Mouse (Mus musculus) telencephalon, adult 2 months (tissue): ENCODE measurements around the gene Il1rn.

ENCODE experiments used
- DNase-seq: peaks from one replicate; pipeline ENCODE4 v3.0.0-alpha.2; 2011; ENCODE audit warnings: low read depth, low spot score

Gene Il1rn

DNA sequence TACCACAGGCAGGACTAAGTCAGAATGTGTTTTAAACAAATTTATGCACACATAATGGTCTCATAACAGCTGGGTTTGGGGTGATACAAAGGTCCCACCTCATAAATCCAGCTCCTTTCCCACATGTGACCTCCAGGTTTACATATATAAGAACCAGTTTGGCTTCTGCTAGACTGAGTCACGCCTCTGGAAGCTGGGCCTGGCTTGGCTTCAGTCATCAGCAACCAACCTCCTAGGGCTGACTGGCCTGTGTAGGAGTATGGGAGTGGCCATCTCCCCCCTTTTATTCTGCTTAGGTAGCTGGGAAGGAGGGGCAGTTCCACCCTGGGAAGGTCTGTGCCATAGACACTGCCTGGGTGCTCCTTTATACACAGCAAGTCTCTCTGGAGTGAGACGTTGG lies at the start of gene Il1rn:
Il1rn (plus strand) TSS at position 309 of the 400 bp plus-strand sequence.
- no peak for DNase-seq

DNA sequence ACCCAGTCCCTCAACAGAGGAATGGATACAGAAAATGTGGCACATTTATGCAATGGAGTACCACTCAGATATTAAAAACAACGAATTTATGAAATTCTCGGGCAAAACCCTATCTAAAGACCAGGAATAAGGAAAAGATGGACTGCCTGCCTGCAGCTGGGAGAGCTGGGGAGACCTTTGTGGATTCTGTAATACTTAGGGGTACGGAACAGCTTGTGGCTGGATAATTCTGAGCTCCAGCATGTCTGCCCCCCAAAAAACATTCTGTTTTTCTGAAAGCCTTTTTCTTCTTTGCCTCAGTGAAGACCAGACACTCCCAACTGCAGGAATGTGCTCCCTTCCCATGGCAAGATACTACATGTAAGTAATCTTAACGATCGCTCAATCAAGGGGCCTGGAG lies 45.8 kb upstream of the Il1rn start, which contains the start of gene Il1f10:
Il1f10 (plus strand) TSS at position 301 of the 400 bp plus-strand sequence.
- no peak for DNase-seq

DNA sequence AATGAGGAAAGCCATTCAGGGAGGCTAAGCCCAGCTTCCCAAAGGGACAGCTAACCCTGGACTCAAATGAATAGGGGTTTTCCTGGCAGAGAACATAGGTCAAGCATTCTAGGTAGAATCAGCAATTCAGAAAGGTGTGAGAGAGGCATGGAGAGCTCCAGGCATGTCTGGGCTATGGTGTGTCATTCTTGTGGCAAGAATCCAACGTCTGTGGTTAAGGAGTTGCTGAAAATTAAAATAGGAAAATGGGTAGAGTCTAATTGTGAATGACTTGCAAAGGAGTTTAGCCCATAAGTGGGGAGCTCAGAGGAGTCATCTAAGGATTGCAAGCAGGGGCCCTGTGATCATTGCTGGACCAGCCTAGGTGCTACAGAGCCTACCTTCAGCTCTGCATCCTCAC lies 42.0 kb upstream of the Il1rn start:
- no peak for DNase-seq

DNA sequence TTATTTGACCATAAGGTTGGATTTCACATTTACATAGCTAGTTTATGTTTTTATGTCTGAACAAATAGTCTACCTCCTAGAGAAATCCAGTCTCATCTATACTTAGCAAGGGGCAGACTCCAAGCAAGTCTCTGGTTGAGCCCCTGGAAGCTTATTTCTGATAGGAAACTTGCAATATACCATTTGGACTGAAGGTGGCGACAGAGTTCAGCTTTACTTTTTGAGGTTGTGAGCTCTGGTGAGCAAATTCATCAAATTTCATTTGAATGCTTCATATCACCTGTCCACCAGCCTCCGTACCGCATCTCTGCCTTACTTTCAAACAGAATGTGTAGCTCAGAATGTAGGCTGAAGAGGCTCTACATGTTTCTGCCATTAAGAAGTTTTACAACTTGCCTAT lies 39.8 kb upstream of the Il1rn start:
- peak; percentile 21 for DNase-seq

DNA sequence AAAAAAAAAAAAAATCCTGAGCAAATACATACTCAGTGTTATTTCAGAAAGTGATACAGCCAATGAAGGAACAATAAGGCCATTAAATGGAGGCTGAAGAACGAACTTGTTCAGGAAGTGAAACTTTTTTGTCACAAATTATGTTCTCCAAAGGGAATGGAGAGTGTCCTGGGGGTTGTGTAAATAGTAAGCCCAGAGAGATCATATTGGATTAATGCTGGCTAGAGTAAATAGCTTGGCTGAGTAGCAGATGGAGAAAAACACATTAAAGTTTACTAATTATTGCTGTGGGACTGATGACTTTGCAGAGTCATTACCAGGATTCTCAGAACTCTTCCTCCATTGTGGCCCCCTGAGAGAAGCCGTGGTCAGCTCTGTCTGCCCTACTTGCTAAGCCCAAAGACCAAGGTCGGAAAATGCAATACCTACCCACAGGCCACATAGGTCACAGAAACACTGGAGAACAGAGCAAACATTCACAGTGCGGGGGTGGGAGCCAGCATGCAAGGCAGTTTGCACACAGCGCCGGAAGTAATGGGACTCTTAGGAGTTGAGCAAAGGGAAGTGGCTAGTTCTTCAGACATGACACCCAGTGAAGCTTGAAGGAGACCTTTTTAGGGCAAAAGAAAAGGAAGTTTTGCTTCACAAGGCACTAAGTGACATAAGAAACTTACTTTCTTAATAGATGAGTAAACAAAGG lies 25.2 kb upstream of the Il1rn start:
- DNase-seq = no peak

DNA sequence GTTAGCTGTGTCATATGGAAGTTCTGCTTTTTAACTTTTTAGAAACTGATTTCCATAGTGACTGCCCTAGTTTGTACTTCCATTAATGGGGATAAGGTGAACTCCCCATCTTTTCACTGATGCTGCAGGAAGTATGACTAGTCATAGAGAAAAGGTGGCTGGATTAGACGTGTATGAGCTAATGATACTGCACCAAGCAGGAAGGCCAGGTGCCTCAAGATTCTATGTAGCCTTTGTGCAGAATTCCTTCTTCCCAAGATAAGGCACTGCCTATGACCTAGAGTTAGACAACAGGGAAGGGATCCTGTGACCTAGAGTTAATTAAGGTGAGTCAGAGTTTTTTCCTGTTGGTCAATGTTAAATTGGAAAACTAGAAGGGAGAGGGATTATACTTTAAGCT lies 19.7 kb upstream of the Il1rn start:
- no peak for DNase-seq

DNA sequence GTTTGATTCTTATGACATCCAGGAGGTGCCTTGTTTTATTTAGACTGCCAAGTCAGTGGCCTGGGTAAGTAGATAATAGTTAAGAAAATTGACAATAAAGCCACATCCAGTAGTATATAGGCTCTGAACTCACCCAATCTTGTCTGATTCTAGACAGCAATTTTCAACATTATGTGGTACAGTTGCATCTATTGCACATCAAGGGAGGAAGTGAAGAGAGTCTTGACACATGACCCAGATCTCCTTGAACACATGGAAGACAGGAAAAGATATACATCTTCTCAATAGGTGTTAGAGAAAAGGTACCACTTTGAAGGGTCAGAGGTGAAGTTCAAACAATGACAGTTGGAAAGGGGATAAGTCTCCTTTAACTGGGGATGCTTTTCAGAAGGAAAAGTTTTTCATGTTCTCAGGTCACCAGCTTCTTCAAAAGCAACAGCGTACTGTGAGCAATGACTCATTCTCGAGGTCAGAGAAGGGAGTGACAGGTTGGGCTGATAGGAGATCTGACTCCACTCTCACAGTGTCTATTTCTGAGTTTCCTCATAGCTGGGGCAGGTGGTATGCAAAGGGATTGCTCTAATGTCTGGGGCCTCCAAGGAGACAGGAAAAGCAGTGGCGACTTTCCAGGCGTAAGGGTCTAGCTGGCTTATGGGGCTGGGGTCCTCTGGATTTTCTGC lies 18.6 kb upstream of the Il1rn start:
- DNase-seq = no peak

DNA sequence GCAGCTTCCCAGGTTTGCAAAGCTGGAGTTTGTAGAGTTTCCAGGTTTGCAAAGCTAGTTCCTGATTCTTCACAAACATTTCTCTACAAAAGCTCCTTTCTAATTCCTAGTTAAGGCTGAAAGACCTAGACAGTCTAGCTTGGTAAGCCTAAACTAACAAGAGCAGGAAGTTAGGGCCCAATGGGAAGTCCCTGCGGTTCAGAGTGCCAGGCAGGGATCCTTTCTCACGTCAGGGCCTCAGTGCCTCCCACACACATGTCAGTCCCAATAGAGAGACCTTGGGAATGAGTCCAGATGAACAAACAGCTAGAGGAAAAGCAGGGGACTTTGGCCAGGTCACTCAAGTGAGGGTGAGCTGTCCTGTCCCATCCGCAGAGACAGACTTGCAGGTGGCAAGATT lies 1.3 kb upstream of the Il1rn start:
- no peak for DNase-seq

DNA sequence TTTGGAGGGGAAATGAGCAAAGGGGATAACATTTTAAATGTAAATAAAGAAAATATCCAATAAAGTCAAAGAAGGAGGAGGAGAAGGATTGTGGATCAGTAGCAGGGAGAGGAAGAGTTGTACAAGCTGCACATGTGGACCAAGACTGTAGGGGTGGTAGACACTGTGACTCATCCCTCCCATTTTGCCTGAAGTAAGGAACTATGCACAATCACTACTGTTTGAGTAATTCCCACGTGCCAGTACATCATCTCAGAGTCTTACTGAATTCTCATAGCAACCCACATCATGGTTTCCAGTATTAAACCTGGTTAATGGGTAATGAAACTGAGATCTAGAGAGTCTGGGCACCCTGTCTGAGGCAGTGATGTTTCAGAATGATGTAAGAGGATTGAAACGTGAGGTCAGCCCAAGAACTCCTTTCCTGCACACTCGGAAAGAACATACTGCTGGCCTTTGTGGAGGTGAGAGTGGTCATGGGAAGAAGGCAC lies 4.8 kb downstream of the Il1rn start:
- no peak for DNase-seq

DNA sequence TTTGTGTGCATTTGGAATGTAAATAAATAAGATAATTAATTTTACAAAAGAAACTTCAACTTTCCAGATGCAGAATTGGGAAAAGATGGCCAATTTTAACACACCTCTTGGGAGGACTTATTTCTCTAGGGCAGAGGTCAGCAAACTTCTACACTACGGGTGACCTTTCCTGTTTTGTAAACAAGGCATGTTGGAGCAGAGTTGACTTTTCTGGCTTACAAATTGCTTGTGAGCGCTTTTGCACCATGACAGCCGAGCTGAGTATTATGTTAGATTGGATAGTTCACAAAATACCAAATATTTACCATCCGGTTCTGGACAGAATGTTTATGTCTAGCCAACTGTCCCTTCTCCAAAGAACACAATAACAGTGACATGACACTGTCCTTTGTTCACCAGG lies 8.0 kb downstream of the Il1rn start:
- no peak for DNase-seq

DNA sequence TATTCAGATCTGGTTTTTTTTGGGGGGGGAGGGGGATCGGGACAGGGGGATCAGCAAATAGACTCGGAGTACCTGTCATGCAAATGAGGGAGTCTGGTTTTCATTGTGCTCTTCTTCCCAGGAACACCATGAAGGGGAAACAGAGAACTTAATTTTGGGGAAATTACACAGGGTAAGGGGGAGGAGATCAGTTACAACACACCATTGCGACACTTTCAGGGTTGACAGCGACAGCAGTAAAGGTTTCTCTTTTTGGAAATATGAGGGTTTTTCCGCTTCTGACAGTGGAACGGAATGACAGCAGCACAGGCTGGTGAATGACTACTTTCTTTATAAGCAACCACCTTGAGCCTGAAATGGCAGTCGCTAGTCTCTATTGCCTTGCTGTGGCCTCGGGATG lies 8.4 kb downstream of the Il1rn start:
- no peak for DNase-seq

DNA sequence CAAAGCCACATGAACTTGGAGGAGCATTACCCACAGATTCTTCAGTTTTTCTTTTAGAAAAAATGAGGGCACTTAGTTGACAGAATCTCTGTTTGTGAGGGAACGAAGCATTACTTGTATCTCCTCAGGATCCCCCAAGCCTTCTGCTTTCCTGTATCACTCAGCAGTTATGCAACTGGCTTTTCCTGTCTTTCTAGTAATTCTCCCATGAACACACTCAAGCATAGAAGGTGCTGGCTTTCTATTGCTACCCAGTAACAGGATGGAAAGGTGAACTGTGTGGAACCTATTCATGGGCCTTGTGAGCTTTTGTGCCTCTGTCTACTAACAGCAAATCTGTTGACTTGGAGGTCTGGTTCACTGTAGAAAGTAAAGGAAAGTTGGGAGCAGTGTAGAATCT lies 11.3 kb downstream of the Il1rn start:
- no peak for DNase-seq

DNA sequence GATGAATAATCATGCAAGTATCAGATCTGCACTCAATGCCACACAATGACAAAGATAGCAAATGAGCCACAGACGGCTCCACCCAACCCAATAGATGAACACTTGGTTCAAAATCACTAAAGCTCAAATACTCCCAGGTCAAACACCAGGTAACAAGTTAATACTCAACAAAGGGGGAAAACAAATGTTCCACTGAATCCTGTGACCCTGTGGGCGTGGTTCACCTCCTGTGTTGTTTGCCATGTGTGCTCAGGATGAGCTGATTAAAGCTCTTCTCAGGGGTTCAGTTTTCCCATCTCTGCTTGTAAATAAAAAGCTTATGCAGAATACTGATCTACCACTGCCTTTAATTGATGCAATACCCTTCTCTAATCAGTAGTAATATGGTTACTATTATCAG lies 14.5 kb downstream of the Il1rn start:
- DNase-seq = no peak

DNA sequence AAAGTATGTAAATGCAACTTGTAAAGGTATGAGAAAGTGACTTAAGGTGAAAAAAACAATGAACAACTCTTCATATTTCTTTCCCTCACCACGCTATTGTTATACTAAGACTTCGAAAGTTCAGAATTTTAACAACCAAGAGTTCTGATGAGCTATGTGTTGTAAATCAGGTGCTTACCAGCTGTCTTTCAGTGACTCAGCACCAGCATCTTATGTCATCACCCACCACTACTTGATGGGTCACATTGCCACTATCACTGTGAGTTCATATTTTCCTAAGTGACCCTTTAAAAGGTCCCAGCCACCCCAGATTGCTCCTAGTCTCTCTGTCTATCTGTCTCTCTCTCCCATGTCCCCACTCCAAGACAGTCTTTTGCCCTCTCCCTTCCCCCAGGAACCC lies 16.4 kb downstream of the Il1rn start:
- DNase-seq = no peak

DNA sequence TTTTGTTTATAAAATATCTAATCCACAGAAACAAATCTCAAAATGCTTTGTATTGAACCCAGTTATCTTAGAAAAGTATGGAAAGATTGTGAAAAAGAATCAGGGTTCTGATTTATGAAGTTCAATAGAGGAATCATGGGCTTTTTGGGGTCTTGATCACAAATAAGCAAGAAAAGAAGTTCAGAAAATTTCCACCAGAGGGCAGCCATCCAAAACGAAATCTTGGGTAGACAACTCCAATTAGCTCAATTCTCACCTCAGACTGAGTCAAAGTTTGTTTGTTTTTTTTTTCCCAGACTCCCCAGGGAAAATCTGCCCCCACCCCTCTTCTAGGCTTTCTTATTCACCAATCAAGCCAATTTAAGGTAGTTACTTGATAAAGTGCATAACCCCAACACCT lies 21.0 kb downstream of the Il1rn start:
- no peak for DNase-seq

DNA sequence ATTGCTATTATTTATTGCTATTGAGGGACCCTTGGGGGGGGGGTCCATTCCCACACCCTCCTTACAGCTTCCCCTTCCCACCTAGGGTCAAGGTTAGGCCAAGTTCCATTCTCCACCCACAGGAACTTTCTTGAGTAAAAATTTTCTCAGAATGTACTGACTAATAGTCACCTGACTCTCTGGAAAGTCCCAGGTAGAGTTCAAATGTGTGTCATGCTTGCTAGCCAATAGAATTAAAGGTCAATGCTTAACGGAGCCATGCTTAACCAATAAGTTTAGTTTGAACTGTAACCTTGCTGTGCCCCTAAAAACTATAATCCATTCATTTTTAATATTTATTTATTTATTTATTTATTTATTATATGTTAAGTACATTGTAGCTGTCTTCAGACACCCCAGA lies 22.7 kb downstream of the Il1rn start:
- no peak for DNase-seq

DNA sequence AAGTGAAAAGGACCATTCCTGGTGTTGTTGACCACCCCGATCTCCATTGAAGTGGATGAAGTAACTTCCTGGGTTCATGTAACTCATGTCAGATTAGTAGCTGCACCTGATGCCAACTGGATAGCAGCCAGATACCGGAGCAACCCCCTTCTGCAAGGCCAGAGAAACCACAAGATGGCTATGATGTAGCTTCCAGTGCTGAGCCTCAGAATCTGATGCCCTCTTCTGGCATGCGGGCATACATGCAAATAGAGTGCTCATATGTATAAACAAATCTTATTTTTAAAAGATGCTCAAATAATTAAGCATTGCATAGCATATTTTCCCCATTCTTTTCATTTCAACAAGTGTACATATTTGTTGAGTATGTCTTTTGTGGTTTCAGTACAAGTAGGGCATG lies 27.2 kb downstream of the Il1rn start:
- DNase-seq = no peak

DNA sequence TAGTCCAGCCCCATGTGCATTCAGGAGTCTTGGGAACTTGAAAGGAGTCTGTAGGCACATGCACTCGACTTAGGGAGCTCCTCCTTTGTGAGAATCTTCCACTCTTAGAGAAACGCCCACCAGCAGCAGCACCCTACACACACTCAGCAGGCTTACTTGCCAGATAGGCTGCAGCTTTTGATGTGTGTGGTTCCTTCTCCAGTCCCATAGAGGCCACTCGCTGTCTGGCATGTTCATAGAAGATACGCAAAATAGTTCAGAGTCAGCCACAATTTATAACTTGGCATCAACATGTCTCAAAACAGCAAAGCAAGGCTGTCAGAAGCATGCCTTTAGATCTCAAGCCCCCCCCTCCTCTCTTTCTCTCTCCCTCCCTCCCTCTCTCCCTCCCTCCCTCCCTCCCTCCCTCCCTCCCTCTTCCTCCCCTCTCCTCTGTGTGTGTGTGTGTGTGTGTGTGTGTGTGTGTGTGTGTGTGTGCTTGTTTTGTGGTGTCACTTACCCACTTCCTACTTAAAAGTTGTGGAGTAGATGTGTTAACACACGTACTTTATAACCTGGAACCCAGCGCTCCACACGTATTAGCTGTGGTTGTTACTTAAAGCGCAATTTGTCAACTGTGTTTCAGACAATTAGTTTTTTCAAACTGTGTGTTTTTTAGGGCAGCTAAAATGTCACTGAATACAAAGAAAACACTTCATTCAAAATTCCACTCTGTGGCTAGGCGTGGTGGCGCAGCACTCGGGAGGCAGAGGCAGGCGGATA lies 29.7 kb downstream of the Il1rn start:
- DNase-seq = no peak

DNA sequence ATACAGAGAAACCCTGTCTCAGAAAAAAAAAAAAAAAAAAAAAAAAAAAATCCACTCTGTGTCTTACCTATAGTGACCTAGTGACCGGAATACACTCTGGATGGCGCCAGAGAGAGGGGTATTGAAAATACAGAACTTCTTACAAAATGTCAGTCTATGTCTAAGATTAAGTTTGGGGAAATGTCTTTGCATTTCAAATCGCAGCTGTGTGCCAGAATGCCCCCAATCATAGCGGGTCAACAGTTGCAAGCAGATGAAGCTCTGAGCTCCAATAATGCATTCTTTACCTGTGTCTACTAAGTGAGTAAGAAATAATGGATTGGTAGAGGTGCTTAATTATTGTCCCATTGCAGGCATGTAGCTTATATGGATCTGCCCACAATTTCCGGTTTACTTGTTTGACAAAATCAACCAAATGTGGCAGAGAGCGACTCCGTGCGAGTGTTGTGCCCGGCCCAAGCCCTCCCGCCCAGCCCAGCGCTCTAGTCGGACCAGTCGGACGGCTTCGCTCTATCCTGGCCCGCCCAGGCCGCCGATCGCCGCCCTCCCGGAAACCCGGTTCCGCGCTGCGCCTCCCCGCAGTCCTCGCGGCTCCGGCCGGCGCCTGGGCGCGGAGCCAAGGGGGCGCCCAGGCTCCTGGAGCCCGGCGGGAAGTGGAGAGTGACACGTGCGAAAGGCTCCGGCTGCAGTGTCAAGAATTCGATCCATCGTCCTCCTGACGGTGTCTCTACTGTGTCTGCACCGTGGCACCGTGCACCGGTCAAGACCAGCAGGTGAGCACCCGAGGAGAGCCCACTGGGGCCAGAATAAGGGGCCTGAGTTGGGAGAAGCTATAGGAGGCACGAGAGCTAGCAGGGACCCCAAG lies 30.6 kb downstream of the Il1rn start, which contains the start of gene Psd4:
Psd4 (plus strand) TSS at position 551 of the 865 bp plus-strand sequence.
- DNase-seq = no peak

DNA sequence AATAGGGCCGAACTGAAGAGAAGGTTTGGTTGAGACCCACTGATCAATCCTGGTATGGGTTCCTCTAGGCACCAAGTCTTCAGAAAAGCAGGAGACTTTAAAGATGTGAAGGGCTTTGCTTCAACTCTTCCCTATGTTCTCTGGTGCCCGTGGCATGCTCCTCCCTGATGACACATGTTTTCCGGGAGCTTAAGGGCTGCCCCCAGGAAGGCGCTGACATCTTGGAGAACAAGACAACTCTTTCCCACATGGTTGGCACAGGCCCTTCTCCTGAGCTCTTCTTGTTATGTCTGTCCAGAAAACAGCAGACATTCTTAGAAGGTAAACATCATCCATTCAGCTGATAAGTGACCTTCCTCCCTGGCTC lies 31.2 kb downstream of the Il1rn start:
- no peak for DNase-seq

DNA sequence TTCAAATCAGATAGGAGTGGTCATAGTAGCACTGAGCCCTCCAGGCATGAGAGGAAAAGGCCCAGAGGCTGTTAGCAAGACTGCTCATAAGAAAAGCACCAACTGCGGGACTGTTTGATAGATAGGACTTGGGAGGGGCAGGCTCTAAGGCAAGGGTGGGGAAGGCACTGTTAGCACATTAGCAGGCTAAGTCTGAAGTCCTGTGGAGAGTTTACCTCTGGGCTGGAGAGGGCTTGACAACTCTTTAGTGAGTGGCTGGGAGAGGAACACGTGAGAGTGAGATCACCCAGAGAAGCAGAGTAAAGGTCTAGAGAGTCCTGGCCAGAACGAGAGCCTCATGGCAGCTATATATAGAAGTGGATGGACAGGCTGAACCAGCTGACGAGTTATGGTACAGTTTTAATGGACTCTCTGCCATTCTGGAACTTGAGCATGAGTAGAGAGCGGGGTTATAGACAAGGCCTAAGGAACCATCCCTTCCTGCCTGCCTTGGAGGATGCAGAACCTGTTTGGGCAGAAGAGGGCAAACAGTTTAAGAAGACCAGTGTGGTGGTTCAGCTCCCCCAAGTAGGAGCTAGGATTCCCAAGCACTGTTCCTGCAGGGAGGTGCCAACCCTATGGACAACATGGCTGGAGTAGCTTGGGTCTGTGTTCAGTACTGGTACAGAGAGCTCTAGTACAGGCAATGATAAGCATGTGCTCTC lies 42.2 kb downstream of the Il1rn start:
- DNase-seq = no peak
